Mouse (Mus musculus): ENCODE measurements around the gene Armcx3.

GRCm38 (mm10) chrX:134741862-134742261, 14.5 kb upstream of the Armcx3 start:
- TF ChIP-seq CTCF (IDR thresholded peaks at IDR 0.05; ENCODE audit: extremely low read depth, insufficient read length, insufficient replicate concordance, low read depth, low read length) (no peak), POLR2A (IDR thresholded peaks at IDR 0.05; ENCODE audit: low read depth, low read length) (no peak)

Data from small intestine, adult 2 months (tissue).